Mouse (Mus musculus): ENCODE results near the gene Pate3.

- TF ChIP-seq POLR2A (IDR thresholded peaks at IDR 0.05; ENCODE audit: low read depth, low read length) (no peak), CTCF (IDR thresholded peaks at IDR 0.05; ENCODE audit: extremely low read depth, insufficient read length, insufficient replicate concordance, low read depth, low read length) (no peak)
These were observed at the start of gene Pate3 for GRCm38 (mm10) chr9:35648102-35648501.

Data from small intestine, adult 2 months (tissue).